Mouse (Mus musculus) liver, embryonic 16.5 days (tissue): ENCODE measurements around the gene Fam117b. TPM values are rescaled to one million over a fixed set of nuclear protein-coding genes. Genes with fewer than 3 reads are reported as not detected.

ENCODE experiments used
- ATAC-seq: fragments of 200-750 bp; cut with Nextera tagmentation; 2 replicates; pipeline ENCODE4 v1.8.0; 2017; ENCODE audit warnings: low read depth, mild to moderate bottlenecking, moderate number of reproducible peaks, moderate library complexity
- H3K27ac ChIP-seq: fragments of 300-500 bp; sonication (generic); 2 replicates; pipeline ENCODE4 v1.5.1; 2014; ENCODE audit warnings: mild to moderate bottlenecking, low read length
- H3K27me3 ChIP-seq: fragments of 300-500 bp; sonication (generic); 2 replicates; pipeline ENCODE4 v1.6.1; 2014; ENCODE audit warnings: low read depth, low read length, mixed read lengths; ENCODE audit not compliant: control insufficient read depth, insufficient read depth
- H3K36me3 ChIP-seq: fragments of 300-500 bp; sonication (generic); 2 replicates; pipeline ENCODE4 v1.6.1; 2014; ENCODE audit warnings: mild to moderate bottlenecking; ENCODE audit not compliant: control insufficient read depth, insufficient read depth
- H3K4me1 ChIP-seq: fragments of 300-500 bp; sonication (generic); 2 replicates; pipeline ENCODE4 v1.6.1; 2014; ENCODE audit warnings: low read depth, low read length, mixed read lengths; ENCODE audit not compliant: control insufficient read depth
- H3K4me2 ChIP-seq: fragments of 300-500 bp; sonication (generic); 2 replicates; pipeline ENCODE4 v1.6.1; 2014; ENCODE audit warnings: low read depth, low read length, mixed read lengths
- H3K4me3 ChIP-seq: fragments of 300-500 bp; sonication (generic); 2 replicates; pipeline ENCODE4 v1.5.1; 2014; ENCODE audit warnings: low read depth, mild to moderate bottlenecking, low read length
- H3K9ac ChIP-seq: fragments of 300-500 bp; sonication (generic); 2 replicates; pipeline ENCODE4 v1.6.1; 2014; ENCODE audit warnings: low read depth, low read length
- H3K9me3 ChIP-seq: fragments of 300-500 bp; sonication (generic); replicated peaks from 2 replicates; pipeline ENCODE4 v1.6.1; 2016; ENCODE audit warnings: low read length; ENCODE audit not compliant: control insufficient read depth
- WGBS: fragments of 180-500 bp; shearing (Covaris S2); extraction: QIAGEN DNeasy Blood & Tissue Kit; methylation state at CpG from one replicate; pipeline ENCODE4 v1.1.7; 2014; ENCODE audit not compliant: insufficient replicate concordance; 5-methylcytosine and 5-hydroxymethylcytosine counted together
- polyA plus RNA-seq: library from polyadenylated mRNA; unstranded; fragments of >200 nt; fragmentation: Nextera tagmentation; extraction: Ambion mirVana; gene quantifications from 2 replicates; pipeline ENCODE4 v1.2.1, GENCODE M21; 2015

Gene Fam117b
- 1.0 and 1.1 TPM in 2 replicates for polyA plus RNA-seq

GRCm38 (mm10) chr1:59912413-59913157 lies at the start of gene Fam117b:
Gene Fam117b (plus strand): TSS chr1:59913006.
- Histone ChIP-seq H3K36me3 (no peaks in the 10 kb centered on the region), H3K4me2 (peak within 1 kb of the TSS; percentile 99), H3K27ac (peak within 1 kb of the TSS; percentile 86), H3K4me3 (peak within 1 kb of the TSS; percentile 93), H3K27me3 (no peaks in the 10 kb centered on the region), H3K9me3 (no peaks in the 10 kb centered on the region), H3K9ac (peak within 1 kb of the TSS; percentile 81), H3K4me1 (peaks cover 23% of the 10 kb centered on the region)
- under 1% methylated on average over 69 of the region's 72 CpGs for WGBS
- ATAC-seq = peak; percentile 96

GRCm38 (mm10) chr1:59868041-59868440 lies 44.8 kb upstream of the Fam117b start:
- H3K27ac ChIP-seq = no peak overlapping the region
- WGBS = 83% methylated on average over 5 of the region's 5 CpGs

GRCm38 (mm10) chr1:59874023-59874422 lies 38.8 kb upstream of the Fam117b start:
- no peaks in the 10 kb centered on the region for H3K4me1 ChIP-seq
- no peaks in the 10 kb centered on the region for H3K9me3 ChIP-seq
- H3K27ac ChIP-seq = no peak overlapping the region
- no peak overlapping the region for H3K9ac ChIP-seq
- ATAC-seq = no peak
- no peaks in the 10 kb centered on the region for H3K27me3 ChIP-seq
- H3K4me2 ChIP-seq = no peak overlapping the region
- WGBS = 71% methylated on average over 3 of the region's 3 CpGs
- no peaks in the 10 kb centered on the region for H3K36me3 ChIP-seq
- H3K4me3 ChIP-seq = no peak overlapping the region

More at GRCm38 (mm10) chr1:59868041-59868440, 44.8 kb upstream of the Fam117b start:
- no peaks in the 10 kb centered on the region for H3K4me1 ChIP-seq
- ATAC-seq = no peak
- no peak overlapping the region for H3K4me2 ChIP-seq
- H3K27me3 ChIP-seq = no peaks in the 10 kb centered on the region
- H3K4me3 ChIP-seq = no peak overlapping the region
- no peaks in the 10 kb centered on the region for H3K9me3 ChIP-seq
- H3K36me3 ChIP-seq = no peaks in the 10 kb centered on the region
- no peak overlapping the region for H3K9ac ChIP-seq

GRCm38 (mm10) chr1:59878098-59878497 lies 34.7 kb upstream of the Fam117b start:
- no peak overlapping the region for H3K9ac ChIP-seq
- no peak overlapping the region for H3K4me2 ChIP-seq
- no peaks in the 10 kb centered on the region for H3K4me1 ChIP-seq
- 56% methylated on average over 7 of the region's 7 CpGs for WGBS
- no peak for ATAC-seq
- H3K27me3 ChIP-seq = no peaks in the 10 kb centered on the region
- no peak overlapping the region for H3K27ac ChIP-seq
- H3K9me3 ChIP-seq = no peaks in the 10 kb centered on the region
- no peak overlapping the region for H3K4me3 ChIP-seq
- H3K36me3 ChIP-seq = no peaks in the 10 kb centered on the region

- Histone ChIP-seq H3K9me3 (no peaks in the 10 kb centered on the region), H3K9ac (no peak overlapping the region), H3K36me3 (no peaks in the 10 kb centered on the region), H3K4me2 (no peak overlapping the region), H3K27me3 (no peaks in the 10 kb centered on the region), H3K4me3 (no peak overlapping the region), H3K4me1 (no peaks in the 10 kb centered on the region), H3K27ac (no peak overlapping the region)
- WGBS = 29% methylated on average over 3 of the region's 3 CpGs
- no peak for ATAC-seq
Measured at GRCm38 (mm10) chr1:59883349-59884134, 29.3 kb upstream of the Fam117b start.

GRCm38 (mm10) chr1:59886899-59887298 lies 25.9 kb upstream of the Fam117b start:
- no peak for ATAC-seq
- no peak overlapping the region for H3K4me2 ChIP-seq
- H3K9ac ChIP-seq = no peak overlapping the region
- H3K4me3 ChIP-seq = no peak overlapping the region
- H3K36me3 ChIP-seq = no peaks in the 10 kb centered on the region
- H3K27me3 ChIP-seq = no peaks in the 10 kb centered on the region
- no peak overlapping the region for H3K27ac ChIP-seq
- no peaks in the 10 kb centered on the region for H3K9me3 ChIP-seq
- H3K4me1 ChIP-seq = no peaks in the 10 kb centered on the region
- WGBS = 63% methylated on average over 4 of the region's 4 CpGs

GRCm38 (mm10) chr1:59888018-59888417 lies 24.8 kb upstream of the Fam117b start:
- no peak overlapping the region for H3K4me2 ChIP-seq
- H3K4me3 ChIP-seq = no peak overlapping the region
- no peak overlapping the region for H3K27ac ChIP-seq
- no peaks in the 10 kb centered on the region for H3K36me3 ChIP-seq
- H3K9ac ChIP-seq = no peak overlapping the region
- no peaks in the 10 kb centered on the region for H3K4me1 ChIP-seq
- no peaks in the 10 kb centered on the region for H3K9me3 ChIP-seq
- ATAC-seq = no peak
- H3K27me3 ChIP-seq = no peaks in the 10 kb centered on the region

- no peaks in the 10 kb centered on the region for H3K27me3 ChIP-seq
- H3K4me1 ChIP-seq = peaks cover 16% of the 10 kb centered on the region
- no peaks in the 10 kb centered on the region for H3K36me3 ChIP-seq
- no peak overlapping the region for H3K27ac ChIP-seq
- H3K4me3 ChIP-seq = no peak overlapping the region
- 59% methylated on average over 4 of the region's 4 CpGs for WGBS
- no peak for ATAC-seq
- H3K9me3 ChIP-seq = no peaks in the 10 kb centered on the region
- H3K9ac ChIP-seq = no peak overlapping the region
- no peak overlapping the region for H3K4me2 ChIP-seq
Measured at GRCm38 (mm10) chr1:59891185-59891584, 21.6 kb upstream of the Fam117b start.

- no peak overlapping the region for H3K4me3 ChIP-seq
- H3K9me3 ChIP-seq = no peaks in the 10 kb centered on the region
- peaks cover 16% of the 10 kb centered on the region for H3K4me1 ChIP-seq
- no peaks in the 10 kb centered on the region for H3K36me3 ChIP-seq
- H3K9ac ChIP-seq = no peak overlapping the region
- no peak overlapping the region for H3K27ac ChIP-seq
- no peaks in the 10 kb centered on the region for H3K27me3 ChIP-seq
- no peak overlapping the region for H3K4me2 ChIP-seq
- ATAC-seq = no peak
- WGBS = 67% methylated on average over 8 of the region's 8 CpGs
Measured at GRCm38 (mm10) chr1:59892777-59893176, 20.0 kb upstream of the Fam117b start.
